Mouse (Mus musculus) heart, postnatal 0 days (tissue): ENCODE results near the gene Mageb18. TPM values are rescaled to one million over a fixed set of nuclear protein-coding genes. Genes with fewer than 3 reads are reported as not detected.

Experiments used
- ATAC-seq: fragments of 200-750 bp; cut with Nextera tagmentation; 2 replicates; pipeline ENCODE4 v1.8.0; 2017; ENCODE audit warnings: low read depth, moderate number of reproducible peaks, moderate library complexity; ENCODE audit not compliant: insufficient read depth
- DNase-seq: peaks from one replicate; pipeline ENCODE4 v3.0.0-alpha.2; 2016; ENCODE audit warnings: low spot score
- H3K27ac ChIP-seq: fragments of 300-500 bp; sonication (generic); 2 replicates; pipeline ENCODE4 v1.5.1; 2014; ENCODE audit warnings: low read depth, mild to moderate bottlenecking
- H3K27me3 ChIP-seq: fragments of 300-500 bp; sonication (generic); 2 replicates; pipeline ENCODE4 v1.6.1; 2014; ENCODE audit warnings: low read length, mixed read lengths; ENCODE audit not compliant: control insufficient read depth, insufficient read depth
- H3K36me3 ChIP-seq: fragments of 300-500 bp; sonication (generic); replicated peaks from 2 replicates; pipeline ENCODE4 v1.6.1; 2014; ENCODE audit warnings: low read length, mixed read lengths; ENCODE audit not compliant: control insufficient read depth, insufficient read depth
- H3K4me1 ChIP-seq: fragments of 300-500 bp; sonication (generic); 2 replicates; pipeline ENCODE4 v1.6.1; 2014; ENCODE audit warnings: antibody characterized with exemption; ENCODE audit not compliant: control insufficient read depth, insufficient read depth
- H3K4me2 ChIP-seq: fragments of 300-500 bp; sonication (generic); 2 replicates; pipeline ENCODE4 v1.6.1; 2014; ENCODE audit warnings: low read depth, mild to moderate bottlenecking, low read length, moderate library complexity
- H3K4me3 ChIP-seq: fragments of 300-500 bp; sonication (generic); 2 replicates; pipeline ENCODE4 v1.5.1; 2014; ENCODE audit warnings: low read depth, low read length
- H3K9ac ChIP-seq: fragments of 300-500 bp; sonication (generic); replicated peaks from 2 replicates; pipeline ENCODE4 v1.6.1; 2014; ENCODE audit warnings: low read depth, low read length, mixed read lengths
- H3K9me3 ChIP-seq: fragments of 300-500 bp; sonication (generic); replicated peaks from 2 replicates; pipeline ENCODE4 v1.6.1; 2016; ENCODE audit warnings: low read length; ENCODE audit not compliant: control insufficient read depth
- CTCF ChIP-seq: IDR thresholded peaks from 2 replicates; pipeline ENCODE4 v1.5.1; 2016; ENCODE audit warnings: antibody characterized with exemption, control low read depth, low read depth
- EP300 ChIP-seq: IDR thresholded peaks from 2 replicates; pipeline ENCODE4 v1.6.1; 2016; ENCODE audit warnings: antibody characterized with exemption, low read depth
- WGBS: fragments of 180-500 bp; shearing (Covaris S2); extraction: QIAGEN DNeasy Blood & Tissue Kit; methylation state at CpG from one replicate; pipeline ENCODE4 v1.1.7; 2014; 5-methylcytosine and 5-hydroxymethylcytosine counted together
- polyA plus RNA-seq: library from polyadenylated mRNA; unstranded; fragments of >200 nt; fragmentation: Nextera tagmentation; extraction: Ambion mirVana; gene quantifications from 2 replicates; pipeline ENCODE4 v1.2.1, GENCODE M21; 2015
- total RNA-seq: library from RNA; depleted of rRNA; stranded (reverse); fragments of >200 nt; gene quantifications from 2 replicates; pipeline ENCODE4 v1.2.3, GENCODE M21; 2014; ENCODE audit warnings: low replicate concordance

Mageb18 gene
- total and polyA plus RNA-seq, 2 experiments from 2014 or later: not detected

- ATAC-seq (no peak), DNase-seq (no peak)
- no peaks in the 10 kb centered on the region for H3K4me1 ChIP-seq
- WGBS: 52% methylated on average over 4 of the region's 4 CpGs
- no peak overlapping the region for H3K4me2 ChIP-seq
- no peaks in the 10 kb centered on the region for H3K27me3 ChIP-seq
- no peak overlapping the region for H3K9ac ChIP-seq
- no peaks in the 10 kb centered on the region for H3K36me3 ChIP-seq
- no peak overlapping the region for H3K27ac ChIP-seq
- TF ChIP-seq EP300 (no peak), CTCF (no peak)
- no peaks in the 10 kb centered on the region for H3K9me3 ChIP-seq
- no peak overlapping the region for H3K4me3 ChIP-seq
Measured at GRCm38 (mm10) chrX:92464773-92465172, 134.6 kb downstream of the Mageb18 start.

GRCm38 (mm10) chrX:92460496-92460895, 138.9 kb downstream of the Mageb18 start:
- WGBS: 22% methylated on average over 3 of the region's 3 CpGs
- no peaks in the 10 kb centered on the region for H3K36me3 ChIP-seq
- no peak overlapping the region for H3K9ac ChIP-seq
- no peak overlapping the region for H3K27ac ChIP-seq
- no peaks in the 10 kb centered on the region for H3K9me3 ChIP-seq
- no peak for ATAC-seq
- H3K27me3 ChIP-seq: no peaks in the 10 kb centered on the region
- H3K4me1 ChIP-seq: no peaks in the 10 kb centered on the region
- no peak overlapping the region for H3K4me3 ChIP-seq
- TF ChIP-seq EP300 (no peak), CTCF (no peak)
- H3K4me2 ChIP-seq: no peak overlapping the region
- DNase-seq: no peak

- H3K27me3 ChIP-seq: no peaks in the 10 kb centered on the region
- no peaks in the 10 kb centered on the region for H3K4me1 ChIP-seq
- no peak overlapping the region for H3K9ac ChIP-seq
- ATAC-seq: no peak
- no peak overlapping the region for H3K27ac ChIP-seq
- TF ChIP-seq CTCF (no peak), EP300 (no peak)
- DNase-seq: no peak
- no peak overlapping the region for H3K4me2 ChIP-seq
- no peaks in the 10 kb centered on the region for H3K36me3 ChIP-seq
- H3K9me3 ChIP-seq: no peaks in the 10 kb centered on the region
- H3K4me3 ChIP-seq: no peak overlapping the region
Measured at GRCm38 (mm10) chrX:92387384-92387783, 212.0 kb downstream of the Mageb18 start.

DNA sequence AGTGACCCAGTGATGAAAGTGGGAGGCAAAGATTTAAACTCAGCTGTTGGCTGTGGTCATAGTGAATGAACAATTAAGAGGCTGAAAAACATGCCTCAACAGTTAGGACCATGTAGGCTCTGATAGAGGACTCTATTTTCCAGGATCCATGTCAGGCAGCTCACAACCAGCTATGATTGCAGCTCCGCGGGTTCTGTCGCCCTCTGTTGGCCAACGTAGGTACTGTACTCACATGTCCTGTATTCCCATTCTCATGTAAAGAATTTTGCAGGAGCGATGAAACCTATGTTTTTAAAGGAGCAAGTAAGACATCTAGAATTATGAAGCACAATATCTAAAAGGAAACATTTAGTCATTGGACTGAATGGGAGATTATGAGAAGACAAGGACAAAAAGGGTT, 256.4 kb downstream of the Mageb18 start:
- WGBS: 20% methylated on average over 5 of the region's 5 CpGs
- TF ChIP-seq EP300 (no peak), CTCF (peak; percentile 49)
- DNase-seq: no peak

GRCm38 (mm10) chrX:92340906-92341305, 258.5 kb downstream of the Mageb18 start:
- no peak for ATAC-seq
- TF ChIP-seq CTCF (no peak), EP300 (no peak)
- 75% methylated on average over 6 of the region's 6 CpGs for WGBS

More for the DNA sequence above, 256.4 kb downstream of the Mageb18 start:
- Histone ChIP-seq H3K4me3 (no peak overlapping the region), H3K4me1 (no peaks in the 10 kb centered on the region), H3K9me3 (no peaks in the 10 kb centered on the region), H3K36me3 (no peaks in the 10 kb centered on the region), H3K9ac (no peak overlapping the region), H3K27ac (no peak overlapping the region), H3K4me2 (no peak overlapping the region), H3K27me3 (no peaks in the 10 kb centered on the region)
- ATAC-seq: no peak

DNA sequence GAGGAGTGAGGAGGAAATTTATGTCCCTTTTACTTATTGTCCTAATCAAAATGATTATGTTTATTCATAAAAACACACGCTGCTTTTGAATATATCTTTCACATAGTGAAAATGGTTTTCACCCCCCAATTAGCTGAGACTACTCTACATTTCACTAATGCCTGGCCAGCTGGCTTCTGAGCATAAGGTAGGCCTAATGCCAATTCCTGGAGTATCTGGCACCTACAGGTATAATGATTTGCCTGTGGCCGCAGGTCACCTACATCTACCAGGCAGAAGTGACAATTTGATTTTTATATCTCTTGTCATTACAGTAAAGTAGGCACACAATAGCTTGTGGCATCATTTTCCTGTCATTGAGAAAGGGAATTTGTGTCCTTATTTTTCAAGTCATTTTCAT, 259.8 kb downstream of the Mageb18 start:
- H3K4me2 ChIP-seq: no peak overlapping the region
- H3K27ac ChIP-seq: no peak overlapping the region
- TF ChIP-seq EP300 (no peak), CTCF (no peak)
- H3K4me1 ChIP-seq: no peaks in the 10 kb centered on the region
- DNase-seq (no peak), ATAC-seq (no peak)
- H3K9me3 ChIP-seq: no peaks in the 10 kb centered on the region
- no peaks in the 10 kb centered on the region for H3K36me3 ChIP-seq
- H3K9ac ChIP-seq: no peak overlapping the region
- 71% methylated on average over 2 of the region's 2 CpGs for WGBS
- no peaks in the 10 kb centered on the region for H3K27me3 ChIP-seq
- H3K4me3 ChIP-seq: no peak overlapping the region

More at GRCm38 (mm10) chrX:92340906-92341305, 258.5 kb downstream of the Mageb18 start:
- H3K9me3 ChIP-seq: no peaks in the 10 kb centered on the region
- no peak overlapping the region for H3K9ac ChIP-seq
- no peak overlapping the region for H3K4me2 ChIP-seq
- no peaks in the 10 kb centered on the region for H3K4me1 ChIP-seq
- H3K36me3 ChIP-seq: no peaks in the 10 kb centered on the region
- no peaks in the 10 kb centered on the region for H3K27me3 ChIP-seq
- DNase-seq: no peak
- no peak overlapping the region for H3K27ac ChIP-seq
- no peak overlapping the region for H3K4me3 ChIP-seq
